Mouse (Mus musculus): ENCODE results near the gene Tfap2a.

GRCm38 (mm10) chr13:40701691-40702090 lies 36.5 kb downstream of the Tfap2a start:
- TF ChIP-seq CTCF (IDR thresholded peaks at IDR 0.05) (no peak), EP300 (IDR thresholded peaks at IDR 0.05) (no peak)

Data from lung, postnatal 0 days (tissue).